Mouse (Mus musculus) embryonic stem cell, embryonic (primary cell): Measurements from ENCODE around the gene Ugt1a2.

ENCODE experiments used
- CTCF ChIA-PET, 4 experiments: fragments of 300-600 bp in 2 of 4; fragments of 350-600 bp in 2 of 4; sonication (Branson Sonifier 250); formaldehyde crosslinking; loops; one replicate each; lab custom pipeline; 2022; ENCODE audit warnings: inconsistent platforms in 2 of 4; lab: Charles Lee
- POLR2A ChIA-PET, 4 experiments: fragments of 300-600 bp in 2 of 4; fragments of 350-600 bp in 2 of 4; sonication (Branson Sonifier 250); formaldehyde crosslinking; loops; one replicate each; lab custom pipeline; 2022; ENCODE audit warnings: antibody characterized with exemption in 4 of 4, inconsistent platforms in 1 of 4; lab: Charles Lee

Gene Ugt1a2

GRCm38 (mm10) chr1:88240579-88240978, 40.2 kb downstream of the Ugt1a2 start:
- CTCF ChIA-PET: interaction anchor here in 1 of 4 experiments (0.8 kb wide), 1 partner anchor 47 kb away, joined by 3 read pairs; no protein-coding TSS in a partner anchor
- POLR2A ChIA-PET: interaction anchor here in 1 of 4 experiments (1.2 kb wide), 1 partner anchor 25 kb away, joined by 4 read pairs; no protein-coding TSS in a partner anchor

- CTCF ChIA-PET: interaction anchor here in 2 of 4 experiments (0.5 to 4.1 kb wide), 4 partner anchors 41 to 213 kb away, joined by 3 to 11 read pairs (median 4); no protein-coding TSS in a partner anchor
- POLR2A ChIA-PET: interaction anchor here in 3 of 4 experiments (0.6 to 2.1 kb wide), 6 partner anchors 10 to 1193 kb away, joined by 3 to 11 read pairs (median 6); partner anchors contain the start of genes Hjurp (in 1 of the 3) and Trpm8 (in 1 of the 3)
Observed at GRCm38 (mm10) chr1:88243861-88244260, 43.5 kb downstream of the Ugt1a2 start.

GRCm38 (mm10) chr1:88245881-88246280, 45.5 kb downstream of the Ugt1a2 start:
- CTCF ChIA-PET: interaction anchor here in 3 of 4 experiments (0.5 to 4.1 kb wide), 4 partner anchors 39 to 198 kb away, joined by 3 to 11 read pairs (median 6); no protein-coding TSS in a partner anchor
- POLR2A ChIA-PET: interaction anchor here in 2 of 4 experiments (0.7 to 13.5 kb wide), 5 partner anchors 9 to 31 kb away, joined by 3 to 143 read pairs (median 10); partner anchors contain the start of genes Hjurp (in 1 of the 2) and Trpm8 (in 1 of the 2)

- POLR2A ChIA-PET: interaction anchor here in 2 of 4 experiments (0.9 to 13.5 kb wide), 7 partner anchors 10 to 38 kb away, joined by 3 to 143 read pairs (median 4); no protein-coding TSS in a partner anchor
- CTCF ChIA-PET: interaction anchor here in 3 of 4 experiments (0.5 to 1.9 kb wide), 3 partner anchors 39 to 197 kb away, joined by 3 to 6 read pairs (median 5); no protein-coding TSS in a partner anchor
Observed at GRCm38 (mm10) chr1:88246386-88246785, 46.0 kb downstream of the Ugt1a2 start.

- CTCF ChIA-PET: interaction anchor here in 1 of 4 experiments (1.6 kb wide), 1 partner anchor 37 kb away, joined by 3 read pairs; no protein-coding TSS in a partner anchor
Observed at GRCm38 (mm10) chr1:88247660-88248059, 47.3 kb downstream of the Ugt1a2 start.

GRCm38 (mm10) chr1:88248658-88249057, 48.3 kb downstream of the Ugt1a2 start:
- CTCF ChIA-PET: interaction anchor here in 2 of 4 experiments (1.2 to 1.9 kb wide), 3 partner anchors 36 to 42 kb away, joined by 3 to 6 read pairs (median 3); no protein-coding TSS in a partner anchor
- POLR2A ChIA-PET: interaction anchor here in 3 of 4 experiments (0.5 to 13.5 kb wide), 11 partner anchors 8 to 29 kb away, joined by 3 to 143 read pairs (median 4); no protein-coding TSS in a partner anchor

More at GRCm38 (mm10) chr1:88247660-88248059, 47.3 kb downstream of the Ugt1a2 start:
- POLR2A ChIA-PET: interaction anchor here in 2 of 4 experiments (0.8 to 13.5 kb wide), 8 partner anchors 9 to 30 kb away, joined by 3 to 143 read pairs (median 4); no protein-coding TSS in a partner anchor

- CTCF ChIA-PET: interaction anchor here in 1 of 4 experiments (1.9 kb wide), 1 partner anchor 41 kb away, joined by 6 read pairs; no protein-coding TSS in a partner anchor
Observed at GRCm38 (mm10) chr1:88249596-88249995, 49.2 kb downstream of the Ugt1a2 start.

GRCm38 (mm10) chr1:88250023-88250422, 49.6 kb downstream of the Ugt1a2 start:
- ChIA-PET CTCF (interaction anchor here in 2 of 4 experiments (0.6 to 1.9 kb wide), 3 partner anchors 9 to 40 kb away, joined by 6 to 21 read pairs (median 8); no protein-coding TSS in a partner anchor), POLR2A (interaction anchor here in 1 of 4 experiments (1.3 to 13.5 kb wide), 3 partner anchors 15 to 23 kb away, joined by 4 to 143 read pairs (median 5); no protein-coding TSS in a partner anchor)

More at GRCm38 (mm10) chr1:88249596-88249995, 49.2 kb downstream of the Ugt1a2 start:
- POLR2A ChIA-PET: interaction anchor here in 2 of 4 experiments (1.1 to 13.5 kb wide), 4 partner anchors 7 to 23 kb away, joined by 4 to 143 read pairs (median 4); no protein-coding TSS in a partner anchor

DNA sequence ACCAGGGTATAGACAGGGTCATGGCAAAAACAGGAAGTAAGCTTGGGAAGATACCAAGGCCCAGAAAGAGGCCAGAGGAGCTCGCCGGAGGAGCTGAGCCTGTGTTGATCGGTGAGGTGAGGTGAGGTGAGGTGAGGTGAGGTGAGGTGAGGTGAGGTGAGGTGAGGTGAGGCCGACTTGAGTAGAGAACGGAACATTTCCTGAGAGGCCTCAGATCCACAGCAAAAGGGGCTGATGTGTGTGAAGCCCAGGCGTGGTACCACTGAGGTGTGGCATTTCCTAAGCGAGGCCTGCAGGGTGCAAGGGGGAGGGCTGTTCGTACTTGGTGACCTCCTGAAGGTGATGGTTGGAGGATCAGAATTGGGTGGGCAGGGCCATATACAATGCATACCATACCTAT, 52.7 kb downstream of the Ugt1a2 start:
- ChIA-PET POLR2A (interaction anchor here in 2 of 4 experiments (0.6 to 15.1 kb wide), 10 partner anchors 9 to 34 kb away, joined by 3 to 143 read pairs (median 4); partner anchors contain the start of genes Hjurp (in 1 of the 2) and Trpm8 (in 1 of the 2)), CTCF (interaction anchor here (0.8 to 2.2 kb wide), 7 partner anchors 24 to 48 kb away, joined by 3 to 7 read pairs (median 4); partner anchors contain the start of genes Trpm8 (in 2 of the 4) and Hjurp (in 1 of the 4))

DNA sequence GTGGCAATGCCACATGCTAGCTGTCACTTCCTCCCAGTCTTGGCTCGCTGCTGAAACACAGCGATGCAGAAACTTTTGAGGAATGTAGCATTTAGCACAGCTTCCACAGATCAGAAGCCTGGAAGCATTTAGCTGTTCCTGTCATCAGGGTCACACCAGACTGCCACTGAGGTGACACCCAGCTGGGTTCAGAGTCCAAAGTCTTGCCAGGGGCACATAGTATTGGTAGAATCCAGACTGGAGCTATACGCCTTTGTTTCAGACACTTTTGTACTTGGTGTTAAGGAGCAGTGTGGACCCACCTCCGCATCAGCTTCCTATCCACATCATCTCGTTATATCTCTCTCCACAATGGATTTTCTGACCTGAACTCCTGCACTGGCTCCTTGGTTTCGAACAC, 53.1 kb downstream of the Ugt1a2 start:
- CTCF ChIA-PET: interaction anchor here (0.5 to 2.2 kb wide), 7 partner anchors 24 to 48 kb away, joined by 3 to 7 read pairs (median 4); partner anchors contain the start of genes Trpm8 (in 2 of the 4) and Hjurp (in 1 of the 4)

DNA sequence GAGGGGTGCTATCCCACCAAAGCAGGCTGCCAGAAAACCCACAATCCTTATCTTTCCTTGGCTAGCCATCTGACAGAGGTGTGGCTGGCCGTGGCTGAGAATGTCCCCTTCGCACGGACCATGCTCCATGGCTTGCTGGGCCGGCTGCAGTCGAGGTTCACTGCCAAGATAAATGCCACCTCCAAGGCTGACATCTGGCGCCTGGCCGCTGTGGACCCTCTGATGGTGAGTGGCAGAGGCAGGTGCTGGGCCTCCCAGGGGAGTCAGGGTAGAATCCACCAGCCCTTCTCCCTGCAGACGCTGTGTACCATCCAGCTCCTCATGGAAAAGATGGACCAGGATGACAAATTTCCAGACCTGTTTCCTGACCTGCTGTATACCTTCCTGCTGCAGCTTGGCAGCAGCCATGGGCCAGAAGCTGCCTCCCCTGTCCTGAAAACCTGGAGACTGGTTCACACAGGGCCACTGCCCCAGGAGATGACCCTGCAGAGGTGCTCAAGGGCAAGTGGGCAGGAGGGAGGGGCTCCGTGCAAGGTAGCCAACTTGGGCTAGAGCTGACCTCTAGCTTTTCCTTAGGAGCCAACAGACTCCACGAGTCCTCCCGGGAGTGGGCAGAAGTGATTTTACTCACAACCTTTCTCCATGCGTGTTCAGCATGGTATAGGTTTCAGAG, 54.5 kb downstream of the Ugt1a2 start:
- CTCF ChIA-PET: interaction anchor here in 2 of 4 experiments (0.6 to 1.0 kb wide), 2 partner anchors 35 kb away, joined by 3 to 5 read pairs; no protein-coding TSS in a partner anchor
- POLR2A ChIA-PET: interaction anchor here in 2 of 4 experiments (0.9 to 15.1 kb wide), 7 partner anchors 10 to 20 kb away, joined by 3 to 203 read pairs (median 4); partner anchors contain the start of genes Hjurp (in 2 of the 2) and Trpm8 (in 2 of the 2)

More for the DNA sequence above, 53.1 kb downstream of the Ugt1a2 start:
- POLR2A ChIA-PET: interaction anchor here in 2 of 4 experiments (0.8 to 15.1 kb wide), 11 partner anchors 8 to 34 kb away, joined by 3 to 143 read pairs (median 3); partner anchors contain the start of genes Hjurp (in 1 of the 2) and Trpm8 (in 1 of the 2)

GRCm38 (mm10) chr1:88255466-88255857, 55.1 kb downstream of the Ugt1a2 start:
- CTCF ChIA-PET: interaction anchor here in 3 of 4 experiments (0.6 to 3.1 kb wide), 5 partner anchors 30 to 35 kb away, joined by 3 to 17 read pairs (median 5); no protein-coding TSS in a partner anchor
- POLR2A ChIA-PET: interaction anchor here in 2 of 4 experiments (0.9 to 15.1 kb wide), 4 partner anchors 10 to 19 kb away, joined by 3 to 203 read pairs (median 131); partner anchors contain the start of genes Hjurp (in 2 of the 2) and Trpm8 (in 2 of the 2)

- ChIA-PET CTCF (interaction anchor here (0.6 to 3.1 kb wide), 9 partner anchors 9 to 35 kb away, joined by 3 to 17 read pairs (median 5); partner anchors contain the start of genes Hjurp (in 2 of the 4) and Trpm8 (in 2 of the 4)), POLR2A (interaction anchor here (0.5 to 15.1 kb wide), 20 partner anchors 7 to 324 kb away, joined by 3 to 203 read pairs (median 4); partner anchors contain the start of genes Hjurp (in 2 of the 4) and Trpm8 (in 2 of the 4))
Observed at GRCm38 (mm10) chr1:88255989-88256754, 55.8 kb downstream of the Ugt1a2 start.

GRCm38 (mm10) chr1:88256886-88257663, 56.7 kb downstream of the Ugt1a2 start:
- CTCF ChIA-PET: interaction anchor here (0.6 to 3.1 kb wide), 11 partner anchors 8 to 619 kb away, joined by 3 to 17 read pairs (median 5); partner anchors contain the start of genes Hjurp (in 3 of the 4) and Trpm8 (in 3 of the 4)
- POLR2A ChIA-PET: interaction anchor here (0.5 to 15.1 kb wide), 22 partner anchors 8 to 323 kb away, joined by 3 to 203 read pairs (median 4); partner anchors contain the start of genes Hjurp (in 2 of the 4) and Trpm8 (in 2 of the 4)

DNA sequence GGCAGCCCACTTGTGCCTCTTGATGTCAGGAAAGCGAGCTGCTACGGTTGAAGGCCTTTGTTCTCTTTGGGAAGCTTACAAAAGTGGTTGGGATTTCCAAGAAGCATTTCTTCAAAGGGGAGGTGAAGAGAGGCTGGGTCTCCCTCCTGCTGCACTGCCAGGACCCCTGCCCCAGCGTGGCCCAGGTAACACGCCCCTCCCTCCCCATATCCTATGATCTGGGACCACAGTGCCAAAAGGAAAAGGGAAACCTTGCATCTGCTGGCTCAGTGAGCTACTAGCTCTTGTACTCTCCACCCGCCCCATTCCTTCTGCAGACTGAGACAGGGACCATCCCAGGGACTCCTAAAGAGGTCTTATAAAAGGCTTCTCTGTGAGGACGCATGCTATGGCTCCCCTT, 57.3 kb downstream of the Ugt1a2 start:
- ChIA-PET CTCF (interaction anchor here (0.6 to 3.1 kb wide), 10 partner anchors 20 to 620 kb away, joined by 3 to 17 read pairs (median 8); partner anchors contain the start of genes Hjurp (in 3 of the 4) and Trpm8 (in 3 of the 4)), POLR2A (interaction anchor here (0.5 to 15.1 kb wide), 18 partner anchors 8 to 54 kb away, joined by 3 to 203 read pairs (median 4); partner anchors contain the start of genes Hjurp (in 2 of the 4) and Trpm8 (in 2 of the 4))
